Mouse (Mus musculus) kidney, adult 18-20 months (tissue): ENCODE data around the gene Tmem35b.
"Not testable (repeated sequence)": the region's sequence is repeated elsewhere in the genome, so short reads cannot be mapped to it uniquely, and the experiment has no call there.

ENCODE experiments used
- DNase-seq: peaks from one replicate; pipeline ENCODE4 v3.0.0; 2021

Tmem35b gene

DNA sequence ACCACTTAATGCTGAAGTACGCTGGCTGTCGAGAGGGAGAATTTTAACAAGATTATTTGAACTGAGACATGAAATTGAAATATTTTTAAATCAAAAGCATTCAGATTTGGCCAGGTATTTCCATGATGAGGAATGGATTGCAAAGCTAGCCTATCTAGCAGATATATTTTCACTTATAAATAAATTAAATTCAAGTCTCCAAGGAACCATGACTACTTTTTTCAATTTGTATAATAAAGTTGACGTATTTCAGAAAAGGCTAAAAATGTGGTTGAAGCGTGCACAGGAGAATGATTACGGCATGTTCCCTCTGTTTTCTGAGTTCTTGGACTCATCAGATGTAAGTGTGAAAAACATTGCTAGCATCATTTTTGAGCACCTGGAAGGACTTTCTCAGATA lies at the start of gene Tmem35b:
Tmem35b (plus strand) TSS at position 301 of the 400 bp plus-strand sequence.
- no peak for DNase-seq

DNA sequence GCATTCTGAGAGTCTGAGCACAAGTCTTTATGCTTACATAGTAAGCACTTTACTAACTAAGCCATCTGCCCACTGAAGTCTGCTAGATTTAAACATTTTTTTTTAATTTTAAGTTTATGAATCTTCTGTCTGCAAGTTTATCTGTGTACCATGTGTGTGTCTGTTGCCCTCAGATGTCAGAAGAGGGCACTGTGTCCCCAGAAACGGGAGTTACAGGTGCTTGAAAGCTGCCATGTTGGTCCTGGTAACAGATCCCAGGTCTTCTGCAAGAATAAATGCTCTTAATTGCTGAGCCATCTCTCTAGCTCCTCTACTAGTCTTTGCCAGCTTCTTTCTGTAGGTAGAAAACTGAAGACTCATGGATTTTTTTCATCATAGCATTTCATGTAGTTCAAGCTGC lies 48.6 kb upstream of the Tmem35b start:
- DNase-seq = no peak

DNA sequence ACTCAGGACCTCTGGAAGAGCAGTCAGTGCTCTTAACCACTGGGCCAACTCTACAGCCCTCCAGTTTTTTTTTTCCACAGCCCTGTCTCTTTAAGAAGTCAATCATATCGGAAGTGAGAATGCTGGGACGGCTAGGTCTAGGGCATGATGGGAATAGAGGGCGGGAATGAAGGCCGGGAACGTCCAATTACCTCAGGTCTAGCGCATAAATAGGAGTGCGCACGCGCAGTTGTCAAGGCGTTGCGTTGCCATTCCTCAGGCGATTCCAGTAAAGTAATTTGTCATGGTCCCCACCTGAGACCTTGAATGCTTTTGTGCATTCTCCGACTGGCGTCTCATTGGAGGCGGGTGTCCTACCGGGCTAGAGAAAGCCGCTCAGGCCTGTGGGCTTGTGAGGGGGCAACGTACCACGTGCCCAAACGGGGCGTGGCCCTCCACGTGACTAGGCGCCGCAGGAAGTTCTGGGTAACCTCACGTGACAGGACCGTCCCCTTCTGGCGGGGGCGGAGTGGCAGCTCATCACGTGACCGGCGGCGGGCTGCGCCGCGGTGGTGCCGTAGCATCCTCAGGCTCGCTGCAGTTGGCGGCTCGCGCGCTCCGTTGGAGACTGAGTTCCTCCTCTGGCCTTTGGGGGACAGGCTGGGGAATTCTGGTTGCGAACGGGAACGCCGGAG lies 46.5 kb upstream of the Tmem35b start, which contains the start of gene Zmym6:
Zmym6 (plus strand) TSS at position 509 of the 674 bp plus-strand sequence.
- DNase-seq = peak; percentile 95

DNA sequence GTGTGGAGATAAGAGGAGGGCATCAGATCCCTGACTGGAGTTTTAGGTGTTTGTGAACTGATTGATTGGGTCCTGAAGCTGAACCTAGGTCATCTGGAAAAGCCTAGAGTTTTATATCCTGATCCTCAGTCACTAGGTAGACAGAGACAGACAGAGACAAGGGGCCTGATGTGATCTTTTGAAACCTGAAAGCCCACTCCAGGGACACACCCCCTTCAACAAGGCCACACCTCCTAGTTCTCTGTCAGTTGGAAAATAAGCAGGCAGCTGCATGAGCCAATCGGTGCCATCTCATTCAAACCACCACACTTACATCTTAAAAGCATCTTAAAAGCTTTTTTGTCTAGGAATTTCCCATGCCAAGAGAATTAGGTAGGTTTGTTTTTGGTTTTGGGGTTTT lies 42.7 kb upstream of the Tmem35b start:
- no peak for DNase-seq

DNA sequence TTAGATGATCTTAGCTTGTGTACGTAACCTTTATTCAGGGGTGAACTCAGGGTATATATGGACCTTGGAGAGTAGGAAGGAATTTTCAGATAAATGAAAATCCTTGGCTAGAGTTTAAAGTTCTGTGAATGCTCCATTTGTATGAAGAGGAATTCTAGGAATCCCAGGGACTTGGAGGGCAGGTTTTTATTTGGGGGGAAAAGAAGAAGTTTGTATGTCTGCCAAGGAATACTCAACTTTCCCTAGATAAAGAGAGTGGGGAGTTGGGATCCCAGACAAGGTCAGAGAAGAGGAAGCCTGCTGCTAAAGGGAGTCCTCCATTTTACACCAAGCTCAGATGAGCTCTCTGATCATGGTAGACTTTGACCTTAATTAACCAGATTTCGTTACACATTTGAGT lies 40.4 kb upstream of the Tmem35b start:
- DNase-seq = no peak

DNA sequence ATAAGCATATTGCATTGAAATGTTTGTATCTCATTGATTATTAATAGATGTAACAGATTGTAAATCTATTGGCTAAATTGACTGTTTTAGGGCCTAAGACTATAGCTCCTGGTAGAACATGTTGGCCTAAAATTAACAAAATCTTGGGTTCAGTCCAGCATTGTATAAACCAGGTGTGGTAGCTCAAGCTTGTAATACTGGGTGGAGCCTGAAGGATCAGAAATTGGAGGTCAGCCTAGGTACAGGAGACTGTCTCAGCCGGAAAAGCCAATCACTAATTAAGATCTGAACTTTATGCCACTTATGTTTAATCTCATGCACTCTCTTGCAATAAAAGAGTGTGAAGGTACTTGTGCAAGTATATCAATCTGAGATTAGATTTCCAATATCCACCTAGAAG lies 37.7 kb upstream of the Tmem35b start:
- DNase-seq = no peak

DNA sequence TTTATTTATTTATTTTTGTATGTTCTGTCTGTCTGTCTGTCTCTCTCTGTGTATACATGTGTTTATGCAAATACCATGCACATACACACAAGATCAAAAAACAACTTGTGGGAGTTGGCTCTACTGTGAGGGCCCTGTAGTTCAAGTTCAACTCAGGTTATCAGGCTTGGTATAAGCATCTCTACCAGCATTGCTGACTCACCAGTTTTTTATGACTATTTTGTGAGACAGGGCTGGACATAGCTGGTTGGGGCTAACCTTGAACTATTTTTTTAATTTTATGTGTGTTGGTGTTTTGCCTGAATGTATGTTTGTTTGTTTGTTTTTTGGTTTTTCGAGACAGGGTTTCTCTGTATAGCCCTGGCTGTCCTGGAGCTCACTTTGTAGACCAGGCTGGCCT lies 32.3 kb upstream of the Tmem35b start:
- no peak for DNase-seq

DNA sequence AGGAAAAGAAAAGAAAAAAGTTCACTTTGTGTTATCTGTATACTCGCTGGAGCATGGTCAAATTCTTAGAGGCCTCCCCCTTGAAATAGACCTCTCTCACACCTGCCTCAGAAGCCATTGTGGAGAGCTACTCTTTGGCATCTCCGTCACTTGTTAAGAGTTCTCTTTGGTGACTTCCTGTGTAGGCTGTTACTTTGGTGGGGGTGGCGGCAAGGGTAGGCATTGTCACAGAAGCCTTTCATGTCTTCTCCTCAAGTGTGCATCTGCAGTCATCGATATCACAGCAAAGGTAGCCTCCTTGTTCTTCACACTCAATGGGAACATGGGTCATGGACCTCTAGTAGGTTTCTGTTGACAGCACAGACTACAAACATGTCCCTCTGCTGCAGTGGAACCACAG lies 28.4 kb upstream of the Tmem35b start:
- DNase-seq = no peak

DNA sequence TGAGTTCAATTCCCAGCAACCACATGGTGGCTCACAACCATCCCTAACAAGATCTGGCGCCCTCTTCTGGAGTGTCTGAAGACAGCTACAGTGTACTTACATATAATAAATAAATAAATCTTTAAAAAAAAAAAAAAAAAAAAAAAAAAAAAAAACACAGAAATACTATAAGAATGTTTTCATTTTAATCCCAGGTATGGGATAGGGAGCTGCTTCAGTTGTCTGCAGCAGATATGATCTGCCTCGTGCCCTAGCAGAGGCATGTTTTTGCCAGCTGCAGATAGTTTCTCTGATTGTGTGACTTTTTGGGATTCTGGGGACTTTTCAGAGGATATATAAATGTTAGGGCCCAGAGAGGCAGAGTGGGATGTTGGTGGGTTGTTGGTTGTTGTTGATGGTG lies 23.9 kb upstream of the Tmem35b start:
- DNase-seq = not testable (repeated sequence)

DNA sequence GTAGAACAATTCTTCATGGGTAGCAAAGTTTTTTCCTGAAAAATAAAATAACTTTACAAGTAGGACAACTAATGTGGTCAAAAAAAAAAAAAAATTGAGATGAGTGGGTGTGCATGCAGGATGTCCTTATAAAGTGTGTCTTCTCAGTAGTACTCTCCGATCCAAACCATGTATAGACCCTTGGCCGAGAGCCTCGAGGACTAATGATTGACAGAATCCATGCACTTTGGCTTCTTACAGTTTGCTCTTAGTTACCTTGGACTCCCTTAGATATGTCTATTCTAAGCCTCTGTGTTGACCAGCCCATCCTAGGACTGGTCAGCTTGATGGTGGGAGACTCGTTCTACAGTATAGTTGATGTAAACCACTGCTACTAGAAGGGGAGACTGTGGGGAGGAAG lies 15.9 kb upstream of the Tmem35b start:
- peak; percentile 51 for DNase-seq

DNA sequence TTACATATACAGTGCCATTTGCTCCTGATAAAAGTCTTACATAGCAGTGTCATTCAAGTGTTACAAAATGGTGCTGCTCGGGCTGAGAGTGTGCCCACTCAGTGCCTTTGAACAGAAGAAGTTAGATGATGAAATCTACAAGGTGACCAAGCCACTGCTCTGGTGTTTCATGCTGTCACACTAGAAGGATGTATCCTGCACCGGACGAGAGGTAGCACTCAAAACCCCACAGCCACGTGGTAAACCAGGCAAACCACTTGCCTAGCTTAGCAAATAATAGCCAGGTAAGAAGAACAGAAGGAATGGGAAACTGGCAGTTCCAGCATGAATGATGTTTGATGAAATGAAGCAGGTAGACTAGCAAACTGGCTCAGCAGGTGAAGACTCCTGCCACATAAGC lies 12.9 kb upstream of the Tmem35b start:
- no peak for DNase-seq

DNA sequence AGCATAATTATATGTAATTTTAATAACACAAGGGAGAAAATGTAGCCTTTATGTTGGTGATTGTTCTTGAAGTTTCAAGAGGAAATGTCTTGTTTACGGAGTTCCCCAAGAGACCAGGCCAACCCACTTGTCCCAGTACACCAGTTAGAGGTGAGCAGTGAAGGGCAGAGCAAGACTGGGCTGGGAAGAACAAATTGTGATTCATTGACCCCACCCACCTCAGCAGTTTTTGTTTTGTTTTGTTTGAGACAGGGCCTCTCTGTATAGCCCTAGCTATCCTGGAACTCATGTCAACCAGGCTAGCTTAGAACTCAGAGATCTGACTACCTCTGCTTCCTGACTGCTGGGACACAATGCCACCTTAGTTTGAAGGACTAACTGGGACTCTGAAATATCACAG lies 840 bp downstream of the Tmem35b start:
- no peak for DNase-seq

DNA sequence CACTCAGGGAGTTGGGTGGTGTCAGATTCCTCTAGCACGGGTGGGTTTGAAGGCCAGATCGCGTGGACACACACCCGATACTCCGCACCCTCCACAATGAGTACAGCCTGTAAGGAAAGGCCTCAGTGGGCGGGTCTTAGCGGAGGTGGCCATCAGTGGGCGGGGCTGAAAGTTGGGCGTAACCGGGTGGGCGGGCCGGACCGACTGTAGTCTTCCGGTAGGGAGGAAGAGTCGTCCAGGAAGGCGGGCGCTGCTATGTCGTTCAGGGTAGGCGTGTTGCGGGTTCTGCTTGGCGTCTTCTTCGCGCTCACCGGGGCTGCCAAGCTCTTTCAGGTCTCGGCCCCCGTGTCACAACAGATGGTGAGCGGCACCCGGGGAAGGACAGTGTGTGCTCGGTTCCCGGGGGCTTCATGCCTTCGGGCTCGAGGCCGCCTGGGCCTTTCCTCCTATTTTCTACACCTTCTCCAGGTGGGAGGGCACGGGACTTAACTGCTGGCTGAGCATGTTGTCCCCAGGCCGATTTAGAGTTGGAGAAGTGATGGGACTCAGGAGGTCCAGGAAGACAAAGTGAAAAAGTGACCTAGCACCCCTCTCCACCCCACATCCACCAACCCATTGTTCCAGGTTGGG lies 2.5 kb downstream of the Tmem35b start:
- peak; percentile 85 for DNase-seq

DNA sequence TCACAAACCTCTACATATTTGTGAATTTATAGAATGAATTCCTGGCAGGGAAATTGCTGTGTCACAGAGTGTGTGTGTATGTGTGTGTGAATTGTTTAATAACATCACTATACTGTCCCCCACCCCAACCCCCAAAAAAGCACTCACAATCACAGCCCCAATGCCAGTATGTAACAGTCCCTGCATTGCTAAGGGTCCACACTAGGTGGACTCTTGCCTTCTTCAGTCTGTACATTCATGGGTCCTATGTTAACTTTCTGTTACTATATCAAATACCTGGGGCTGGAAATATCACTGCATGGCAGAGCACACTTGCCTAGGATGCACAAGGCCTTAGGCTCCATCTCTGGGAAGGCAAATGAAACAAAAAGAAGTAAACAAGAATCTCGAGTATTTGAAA lies 11.2 kb downstream of the Tmem35b start:
- DNase-seq = no peak

DNA sequence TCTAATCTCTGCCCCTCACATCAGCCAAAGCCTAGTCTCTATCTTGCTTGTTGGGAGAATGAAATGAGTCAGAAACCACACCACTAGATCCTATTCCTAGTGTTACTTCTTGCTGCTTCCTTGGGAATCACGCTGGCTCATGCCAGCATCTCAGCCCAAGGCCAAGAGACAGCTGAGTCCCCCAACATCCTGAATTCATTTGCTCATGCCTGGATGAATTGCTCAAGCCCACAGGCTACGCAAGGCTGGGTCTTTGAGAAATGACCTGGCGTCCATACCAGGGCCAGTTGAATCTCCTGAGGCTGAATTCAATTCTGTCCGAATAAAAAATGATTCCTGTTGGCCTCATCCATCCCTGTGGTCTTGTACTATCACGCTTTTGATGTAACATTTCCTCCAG lies 14.1 kb downstream of the Tmem35b start:
- no peak for DNase-seq

DNA sequence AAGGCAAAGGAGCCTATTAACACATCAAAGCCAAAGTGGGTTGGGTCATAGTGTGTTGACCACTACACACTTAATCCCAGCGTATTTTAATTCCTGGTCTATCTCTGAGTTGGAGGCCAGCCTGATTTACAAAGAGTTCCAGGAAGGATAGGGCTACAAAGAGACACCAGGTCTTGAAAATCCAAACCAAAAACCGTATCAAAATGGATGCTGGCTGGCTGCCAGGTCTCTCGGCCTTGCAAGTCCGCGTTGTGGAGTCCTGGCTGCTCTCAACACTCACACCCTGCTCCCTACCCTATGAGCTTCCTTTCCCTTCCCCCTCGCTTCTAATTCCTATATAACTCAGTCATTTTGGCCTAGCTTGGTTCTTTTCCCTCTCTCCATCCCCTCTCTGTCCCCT lies 15.0 kb downstream of the Tmem35b start:
- DNase-seq = no peak

DNA sequence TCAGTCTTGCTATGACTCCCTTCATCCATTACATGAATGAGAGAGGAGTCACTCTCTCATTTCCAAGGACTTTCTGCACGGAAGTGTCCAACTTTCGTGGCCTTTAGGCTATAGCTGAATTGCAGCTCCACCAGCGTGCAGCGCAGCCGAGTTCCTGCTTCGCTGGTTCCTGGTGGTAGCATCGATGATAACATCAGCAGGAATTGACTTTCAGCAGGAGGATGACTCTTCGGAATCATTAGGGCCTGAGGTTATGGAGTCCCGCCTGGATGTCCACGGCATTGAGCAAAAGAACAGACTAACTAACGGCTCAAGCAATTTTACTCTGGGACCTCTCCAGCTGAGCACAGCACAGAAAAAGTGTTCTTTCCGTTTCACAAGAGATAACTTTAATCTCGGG lies 26.5 kb downstream of the Tmem35b start:
- no peak for DNase-seq

DNA sequence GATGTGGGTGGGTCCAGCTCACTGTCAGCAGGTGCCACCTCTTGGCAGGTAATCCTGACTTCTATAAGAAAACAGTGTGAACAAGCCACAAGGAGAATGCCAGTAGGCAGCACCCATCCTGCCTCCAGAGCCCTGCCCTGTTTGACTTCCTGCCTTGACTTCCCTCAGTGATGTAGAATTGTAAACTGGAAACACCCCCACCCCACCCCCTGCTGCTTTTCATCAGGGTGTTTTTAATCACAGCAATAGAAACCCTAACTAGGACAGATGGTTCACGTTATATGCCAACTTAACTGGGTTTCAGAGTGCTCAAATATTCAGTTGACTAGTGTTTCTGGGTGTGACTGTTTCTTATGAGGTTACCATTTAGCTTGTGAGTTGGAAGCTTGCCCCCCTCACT lies 29.9 kb downstream of the Tmem35b start:
- no peak for DNase-seq

DNA sequence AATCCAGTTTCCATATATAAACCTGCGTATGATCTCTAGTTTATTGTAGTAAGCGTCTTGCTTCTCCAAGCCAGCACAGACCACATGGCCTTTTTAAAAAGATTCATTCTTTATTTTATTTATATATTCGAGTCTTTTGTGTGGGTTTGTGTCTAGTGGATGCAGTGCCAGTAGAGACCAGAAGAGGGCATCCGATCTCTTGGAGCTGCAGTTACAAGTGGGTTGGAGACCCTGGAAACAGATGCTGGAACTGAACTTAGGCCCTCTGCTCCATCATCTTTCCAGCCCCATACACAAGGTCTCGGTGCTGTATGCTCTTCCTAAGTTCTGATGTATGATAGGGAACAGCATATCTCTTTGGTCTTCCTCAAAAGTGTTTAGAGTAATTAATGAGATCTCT lies 32.3 kb downstream of the Tmem35b start:
- no peak for DNase-seq

DNA sequence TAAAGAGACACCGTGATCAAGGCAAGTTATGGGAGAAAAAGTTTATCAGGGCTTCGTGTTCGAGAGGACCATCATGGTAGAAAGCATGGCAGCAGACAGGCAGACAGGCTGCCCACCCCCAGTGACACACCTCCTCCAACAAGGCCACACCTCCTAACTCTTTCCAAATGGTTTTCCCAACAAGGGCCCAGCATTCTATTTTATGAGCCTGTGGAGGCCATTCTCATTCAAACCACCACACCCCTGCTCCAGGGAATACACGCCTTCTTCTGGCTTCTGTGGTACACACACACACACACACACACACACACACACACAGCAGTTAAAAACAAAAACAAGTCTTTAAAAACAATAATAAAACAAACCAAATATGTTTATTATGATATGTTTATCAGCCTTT lies 34.3 kb downstream of the Tmem35b start:
- no peak for DNase-seq

DNA sequence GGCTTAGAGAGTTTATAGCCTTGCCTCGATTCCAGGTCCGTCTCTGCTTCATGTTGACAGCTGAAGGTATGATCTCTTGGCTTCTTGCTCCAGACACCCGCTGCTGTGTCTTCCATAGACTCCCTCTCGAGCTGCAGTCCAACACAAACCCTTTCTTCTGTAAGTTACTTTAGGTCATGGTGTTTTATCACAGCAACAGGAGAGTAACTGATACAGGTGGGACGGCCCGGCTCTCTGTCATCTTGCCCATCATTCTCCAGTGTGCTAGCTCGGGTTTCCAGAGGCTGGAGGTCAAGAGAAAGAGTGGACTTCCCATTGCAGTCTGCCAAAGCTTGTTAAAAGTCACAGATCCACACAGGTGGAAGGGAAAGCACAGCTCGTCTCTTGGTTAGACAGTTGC lies 40.4 kb downstream of the Tmem35b start:
- no peak for DNase-seq

DNA sequence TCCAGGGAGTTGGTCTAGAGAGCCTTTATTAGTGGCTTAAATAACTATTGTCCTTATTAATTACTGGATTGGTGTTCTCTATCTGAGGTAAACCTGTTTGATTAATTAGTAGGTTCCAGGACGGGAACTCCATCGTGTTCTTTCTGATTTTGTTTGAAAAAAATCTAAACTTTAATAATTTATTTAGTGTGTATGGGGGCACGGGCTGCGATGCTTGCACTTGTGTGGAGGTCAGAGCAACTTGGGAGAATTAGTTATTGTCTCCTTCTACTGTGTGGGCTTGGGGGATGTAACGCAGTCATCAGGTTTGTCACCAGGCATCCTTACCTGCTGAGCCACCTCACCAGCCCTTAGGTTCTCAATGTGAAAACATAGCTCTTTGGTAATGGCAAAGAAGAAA lies 43.6 kb downstream of the Tmem35b start:
- DNase-seq = no peak

DNA sequence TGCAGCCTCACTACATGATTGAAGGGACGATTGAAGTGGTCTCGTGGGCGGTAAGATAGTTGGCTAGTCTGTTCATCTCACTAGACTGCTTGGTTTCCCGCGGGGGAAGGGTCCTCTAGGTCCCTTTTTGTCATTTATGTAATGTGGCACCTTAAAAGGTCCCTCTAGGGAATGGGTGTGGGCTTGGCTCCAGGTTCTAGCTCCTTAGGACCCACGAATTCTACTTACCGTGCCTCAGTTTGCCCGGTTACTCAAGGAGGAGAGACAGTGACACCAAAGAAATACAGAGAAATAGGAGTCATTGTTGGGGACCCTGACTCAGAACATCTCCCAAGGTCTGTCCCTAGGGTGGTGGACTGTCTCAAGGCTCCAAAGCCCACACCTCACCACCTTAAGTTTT lies 44.2 kb downstream of the Tmem35b start:
- no peak for DNase-seq

DNA sequence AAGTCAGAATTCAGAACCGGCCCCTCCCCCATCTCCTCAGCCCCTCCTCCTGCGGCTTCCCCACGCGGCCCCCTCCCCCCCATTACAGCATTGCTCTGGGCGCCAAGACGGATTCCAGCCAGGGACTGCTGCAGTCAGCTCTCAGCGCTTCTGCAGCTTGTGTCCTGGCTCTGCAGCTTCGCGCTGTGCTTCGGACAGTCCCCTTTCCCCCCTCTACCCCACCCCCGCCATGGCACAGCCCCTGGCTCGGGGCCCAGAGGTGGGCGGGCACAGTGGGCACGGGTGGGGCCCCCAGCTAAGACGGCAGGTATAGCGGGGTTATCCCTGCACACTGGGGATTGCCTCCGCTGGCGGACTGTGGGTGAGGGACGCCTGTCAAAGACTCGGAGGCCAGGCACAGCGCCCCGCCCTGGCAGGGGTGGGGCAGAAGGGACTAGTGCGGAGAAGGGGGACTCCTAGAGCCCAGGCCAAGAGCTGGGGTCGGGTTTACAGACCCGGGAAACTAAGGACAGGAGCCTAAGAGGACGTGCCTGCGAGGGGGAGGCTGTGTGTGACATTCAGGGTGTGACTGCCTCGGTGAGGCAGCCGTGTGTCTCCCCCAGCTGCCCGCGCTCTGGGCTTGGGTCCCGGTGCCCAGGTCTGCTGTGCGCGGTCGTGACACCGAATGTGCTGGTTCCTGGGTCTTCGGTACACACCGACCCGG lies 44.9 kb downstream of the Tmem35b start:
- peak; percentile 44 for DNase-seq
